Mouse (Mus musculus) natural killer cell, adult 2 months (primary cell): ENCODE results near the gene Cacna2d1.

Experiments
- DNase-seq, 2 experiments: peaks; one replicate each; pipeline ENCODE4 v3.0.0; 2022; ENCODE audit warnings: low spot score in 2 of 2

Cacna2d1 gene

GRCm38 (mm10) chr5:16056795-16057194 lies 122.3 kb downstream of the Cacna2d1 start:
- no peak for DNase-seq

- no peak for DNase-seq
These were observed 128.3 kb downstream of the Cacna2d1 start for GRCm38 (mm10) chr5:16062773-16063172.

DNA sequence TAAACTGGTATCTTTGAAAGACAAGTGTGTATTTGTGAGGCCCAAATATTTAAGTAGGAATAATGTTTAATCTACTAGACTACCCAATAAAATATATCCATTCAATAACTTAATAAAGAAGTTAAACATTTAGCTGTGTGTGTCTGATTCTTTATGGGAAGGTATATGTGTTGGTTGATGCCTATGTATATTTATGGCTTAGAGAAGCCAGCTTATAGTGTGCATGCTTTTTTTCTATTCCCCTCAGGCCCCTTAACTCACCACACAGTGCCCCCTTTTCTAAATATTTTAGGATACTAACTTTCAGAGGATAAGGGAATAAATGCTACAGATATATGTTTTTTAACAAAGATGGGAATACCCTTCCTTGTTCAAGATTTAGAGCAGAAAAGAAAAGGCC lies 128.8 kb downstream of the Cacna2d1 start:
- DNase-seq: no peak

DNA sequence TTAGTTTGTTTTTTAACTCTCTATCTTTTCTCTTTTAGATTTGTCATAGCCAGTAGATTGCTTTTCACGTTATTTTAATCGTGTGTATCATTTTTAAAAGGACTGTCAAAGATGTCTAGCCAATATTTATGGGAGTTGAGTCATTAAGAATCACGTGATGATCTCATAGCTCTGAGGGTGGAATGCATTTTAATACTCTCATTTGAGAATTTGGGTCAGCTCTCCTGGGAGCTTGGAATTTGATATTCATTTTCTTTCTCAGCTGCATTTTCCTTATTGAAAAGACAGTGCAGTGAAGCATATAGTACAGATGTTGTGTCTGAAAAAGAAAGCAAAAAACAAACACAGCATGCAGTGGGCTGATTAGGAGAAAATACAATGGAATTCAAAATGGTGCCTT lies 129.5 kb downstream of the Cacna2d1 start:
- no peak for DNase-seq

- DNase-seq: no peak
These were observed 131.3 kb downstream of the Cacna2d1 start for GRCm38 (mm10) chr5:16065816-16066215.

GRCm38 (mm10) chr5:16082253-16082652 lies 147.8 kb downstream of the Cacna2d1 start:
- no peak for DNase-seq

- no peak for DNase-seq
These were observed 152.8 kb downstream of the Cacna2d1 start for GRCm38 (mm10) chr5:16086979-16087902.

DNA sequence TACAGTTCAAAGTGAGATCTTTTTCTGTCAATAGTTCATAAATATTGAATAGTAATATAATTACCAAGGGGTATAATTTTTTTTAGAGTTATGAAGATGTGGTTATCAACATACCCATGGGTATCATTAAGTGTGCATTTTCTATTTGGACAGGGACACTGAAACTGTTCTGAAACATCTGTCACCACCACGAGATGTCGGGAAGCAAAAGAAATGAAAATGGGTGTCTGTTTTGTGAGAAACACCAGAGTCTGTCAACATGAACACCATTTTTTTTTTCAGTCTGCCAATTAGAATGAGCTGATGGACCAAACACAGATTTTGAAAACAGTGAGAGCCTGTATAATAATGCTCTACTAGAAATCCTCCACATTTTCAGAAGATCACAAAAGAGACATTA lies 153.5 kb downstream of the Cacna2d1 start:
- no peak for DNase-seq

- DNase-seq: no peak
These were observed 158.0 kb downstream of the Cacna2d1 start for GRCm38 (mm10) chr5:16092540-16092939.

GRCm38 (mm10) chr5:16093071-16093693 lies 158.7 kb downstream of the Cacna2d1 start:
- DNase-seq: no peak

- DNase-seq: no peak
These were observed 160.9 kb downstream of the Cacna2d1 start for GRCm38 (mm10) chr5:16095345-16095744.

DNA sequence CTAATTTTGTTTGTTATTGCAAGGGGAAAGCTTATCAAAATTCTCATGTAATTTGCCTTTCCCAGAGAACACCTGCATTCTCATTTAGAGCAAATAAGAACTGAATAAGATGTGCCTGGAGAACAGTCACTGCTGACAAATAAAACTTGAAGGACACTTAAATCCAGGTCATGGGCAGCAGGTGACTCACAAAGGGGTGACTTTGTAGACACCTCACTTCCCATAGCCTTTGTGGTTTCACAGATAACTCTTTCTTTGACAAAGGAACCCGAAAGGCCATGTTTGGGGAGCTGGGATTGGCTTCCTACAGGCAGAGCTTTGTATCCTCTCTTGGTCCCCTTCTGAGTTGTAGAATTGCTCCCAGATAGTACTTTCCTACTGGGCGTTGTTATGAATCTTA lies 164.3 kb downstream of the Cacna2d1 start:
- no peak for DNase-seq

GRCm38 (mm10) chr5:16101820-16102219 lies 167.3 kb downstream of the Cacna2d1 start:
- DNase-seq: no peak

- no peak for DNase-seq
These were observed 171.2 kb downstream of the Cacna2d1 start for GRCm38 (mm10) chr5:16105701-16106100.

DNA sequence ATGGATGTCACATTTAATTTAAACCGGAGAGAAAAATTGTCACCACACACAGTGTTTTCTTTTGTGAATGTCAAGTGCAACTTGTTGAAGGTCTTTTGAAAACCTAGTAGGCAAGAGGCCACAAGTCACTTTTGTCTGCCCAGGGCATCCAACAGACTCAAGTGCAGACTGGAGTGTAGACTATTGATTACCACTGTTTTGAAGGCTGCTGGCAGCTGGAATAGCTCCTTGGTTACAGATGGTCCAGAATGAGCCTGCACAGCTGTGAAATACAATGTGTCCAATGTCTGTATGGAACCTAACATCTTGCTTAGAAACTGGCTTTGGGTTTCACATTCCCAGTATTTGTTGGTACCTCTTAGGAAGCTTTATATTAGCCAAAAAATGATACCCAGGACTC lies 176.2 kb downstream of the Cacna2d1 start:
- DNase-seq: no peak

DNA sequence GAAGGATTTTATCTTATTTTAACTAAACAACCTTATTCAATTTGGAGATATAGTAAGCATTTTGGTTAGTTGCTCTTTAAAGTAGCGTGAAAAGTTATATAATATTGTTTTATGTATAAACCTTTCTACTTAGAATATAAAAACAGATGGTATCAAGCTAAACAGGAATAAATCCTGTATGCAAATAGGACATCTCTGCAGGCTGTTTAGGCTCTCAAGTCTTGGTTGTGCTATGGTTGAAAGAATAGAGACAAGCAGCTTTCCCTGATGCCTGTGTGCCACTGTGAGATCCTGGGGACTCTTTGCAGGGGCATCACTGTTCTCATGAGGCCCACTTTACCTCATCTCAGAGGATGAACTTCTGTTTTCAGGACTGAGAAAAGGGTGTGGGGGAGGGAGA lies 179.4 kb downstream of the Cacna2d1 start:
- no peak for DNase-seq

- no peak for DNase-seq
These were observed 186.8 kb downstream of the Cacna2d1 start for GRCm38 (mm10) chr5:16121334-16121733.

DNA sequence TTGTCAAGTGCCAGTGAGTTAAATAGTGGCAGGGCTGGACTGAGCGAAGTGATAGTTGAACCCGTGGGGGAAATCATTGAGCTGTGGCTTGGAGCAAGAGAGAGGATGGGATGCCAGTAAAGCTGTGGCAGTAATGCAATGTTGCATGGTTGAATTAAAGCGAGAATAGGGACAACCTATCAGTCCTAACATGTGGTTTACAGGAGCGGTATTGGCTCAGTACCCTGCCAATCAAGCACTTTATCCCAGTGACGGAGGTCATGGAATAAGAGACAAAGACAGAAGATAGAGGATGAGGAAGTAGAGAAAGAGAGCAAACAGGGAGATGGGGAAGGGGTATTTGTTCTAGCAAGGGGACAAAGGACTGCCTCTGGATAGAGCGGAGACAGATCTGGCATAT lies 187.6 kb downstream of the Cacna2d1 start:
- DNase-seq: no peak

DNA sequence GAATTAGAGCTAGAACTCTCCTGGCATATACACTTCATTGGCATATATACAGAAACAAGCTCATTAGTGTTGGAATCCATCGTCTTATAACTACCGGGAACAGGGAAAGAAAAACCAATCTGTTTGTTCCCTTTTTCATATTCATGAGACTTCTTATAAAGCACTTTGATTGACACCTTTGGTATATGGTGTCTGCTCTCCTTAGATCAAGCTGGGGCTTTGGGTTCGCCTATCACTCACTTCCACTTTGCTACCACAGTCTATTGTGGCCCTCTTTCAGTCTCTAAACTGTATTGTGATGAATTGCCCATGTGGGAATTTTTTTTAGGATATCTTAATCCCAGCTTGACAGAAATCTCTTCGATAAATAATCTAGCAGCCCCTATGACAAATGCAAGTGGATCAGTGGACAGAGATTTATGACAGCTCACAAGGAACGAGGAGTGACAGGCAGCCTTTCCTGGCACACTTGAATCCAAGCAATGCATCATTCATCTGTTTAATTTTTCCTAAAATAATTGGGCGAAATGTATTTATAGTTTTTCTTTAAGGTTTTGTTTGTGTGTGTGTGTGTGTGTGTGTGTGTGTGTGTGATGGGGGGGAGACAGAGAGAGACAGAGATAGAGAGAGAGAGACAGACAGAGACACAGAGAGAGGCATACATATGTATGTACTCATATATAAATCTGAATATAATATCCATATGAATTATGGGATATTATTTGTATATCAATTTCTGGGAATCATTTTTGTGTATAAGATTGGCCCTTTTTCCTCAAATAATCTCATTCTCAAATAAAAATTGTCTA lies 200.0 kb downstream of the Cacna2d1 start:
- DNase-seq: no peak

GRCm38 (mm10) chr5:16135986-16136385 lies 201.5 kb downstream of the Cacna2d1 start:
- no peak for DNase-seq

GRCm38 (mm10) chr5:16136839-16137238 lies 202.3 kb downstream of the Cacna2d1 start:
- DNase-seq: no peak

- no peak for DNase-seq
These were observed 212.1 kb downstream of the Cacna2d1 start for GRCm38 (mm10) chr5:16146602-16147001.
